Mouse (Mus musculus) CH12.LX (cell line): Measurements from ENCODE around the gene Traf2. TPM values are rescaled to one million over a fixed set of nuclear protein-coding genes. Genes with fewer than 3 reads are reported as not detected.
"Not testable (repeated sequence)": the region's sequence is repeated elsewhere in the genome, so short reads cannot be mapped to it uniquely, and the experiment has no call there.

Source experiments
- DNase-seq: peaks from one replicate; pipeline ENCODE4 v3.0.0-alpha.2; 2013; ENCODE audit errors: extremely low read depth
- H3K27ac ChIP-seq: 2 replicates; pipeline ENCODE4 v1.5.1; 2012; ENCODE audit warnings: low read depth, mild to moderate bottlenecking, control low read depth, moderate library complexity; ENCODE audit not compliant: insufficient read depth
- H3K27me3 ChIP-seq: replicated peaks from 2 replicates; pipeline ENCODE3; 2012; ENCODE audit warnings: inconsistent platforms
- H3K36me3 ChIP-seq, 2 experiments: replicated peaks in 1 of 2; 2 replicates each; pipeline versions ENCODE3 to v1.6.1; 2012; ENCODE audit warnings: inconsistent platforms in 1 of 2, low read length in 1 of 2, mild to moderate bottlenecking in 1 of 2, mixed read lengths in 1 of 2, moderate library complexity in 1 of 2; ENCODE audit not compliant: control insufficient read depth in 1 of 2, insufficient read depth in 1 of 2
- H3K4me1 ChIP-seq, 2 experiments: 2 replicates each; pipeline ENCODE4 v1.6.1; 2012; ENCODE audit warnings: inconsistent platforms in 1 of 2, moderate library complexity in 1 of 2; ENCODE audit not compliant: insufficient read depth in 2 of 2, control insufficient read depth in 1 of 2
- H3K4me2 ChIP-seq: 2 replicates; pipeline ENCODE4 v1.6.1; 2012; ENCODE audit warnings: low read depth, mild to moderate bottlenecking, control low read depth; ENCODE audit not compliant: poor library complexity, insufficient read depth, severe bottlenecking
- H3K4me3 ChIP-seq, 3 experiments: fragments of 150-350 bp in 1 of 3; sonication (generic) in 1 of 3; replicated peaks in 1 of 3; 2 replicates each; pipeline versions ENCODE3 to v1.5.1; 2011 to 2012; ENCODE audit warnings: low read depth in 2 of 3, low read length in 2 of 3, mild to moderate bottlenecking in 2 of 3, moderate library complexity in 2 of 3, control low read depth in 1 of 3, improper control_type of control experiment in 1 of 3, inconsistent platforms in 1 of 3, mixed read lengths in 1 of 3; ENCODE audit not compliant: poor library complexity in 1 of 3
- H3K79me2 ChIP-seq: replicated peaks from 2 replicates; pipeline ENCODE4 v1.6.1; 2012; ENCODE audit warnings: mild to moderate bottlenecking, moderate library complexity; ENCODE audit not compliant: control insufficient read depth, poor library complexity, insufficient read depth, severe bottlenecking; ENCODE audit errors: extremely low read depth
- H3K9ac ChIP-seq: 2 replicates; pipeline ENCODE4 v1.6.1; 2012; ENCODE audit warnings: low read depth, mild to moderate bottlenecking, control low read depth, moderate library complexity; ENCODE audit not compliant: insufficient read depth
- H3K9me3 ChIP-seq: replicated peaks from 2 replicates; pipeline ENCODE3; 2012; ENCODE audit warnings: low read length, inconsistent platforms, mixed read lengths
- BHLHE40 ChIP-seq: IDR thresholded peaks from 2 replicates; pipeline ENCODE4 v1.6.1; 2011; ENCODE audit warnings: mild to moderate bottlenecking, low read depth, low read length, improper control_type of control experiment
- CTCF ChIP-seq, 2 experiments: IDR thresholded peaks in 1 of 2; conservative IDR thresholded peaks in 1 of 2; 2 replicates each; pipeline ENCODE4 v1.5.1; 2011 to 2012; ENCODE audit warnings: low read depth in 2 of 2, low read length in 2 of 2, improper control_type of control experiment in 1 of 2, inconsistent platforms in 1 of 2, mild to moderate bottlenecking in 1 of 2, moderate library complexity in 1 of 2
- ELF1 ChIP-seq: IDR thresholded peaks from 2 replicates; pipeline ENCODE4 v1.6.1; 2014; ENCODE audit warnings: low read depth, mild to moderate bottlenecking, inconsistent platforms, low read length, improper control_type of control experiment
- ETS1 ChIP-seq: conservative IDR thresholded peaks from 2 replicates; pipeline ENCODE4 v1.6.1; 2012; ENCODE audit warnings: low read depth, mild to moderate bottlenecking, inconsistent platforms, low read length, improper control_type of control experiment, moderate library complexity
- GABPA ChIP-seq: IDR thresholded peaks from 2 replicates; pipeline ENCODE4 v1.6.1; 2012; ENCODE audit warnings: low read depth, low read length, improper control_type of control experiment, inconsistent platforms; ENCODE audit not compliant: insufficient replicate concordance
- HCFC1 ChIP-seq: IDR thresholded peaks from 2 replicates; pipeline ENCODE4 v1.6.1; 2012; ENCODE audit warnings: low read depth, mild to moderate bottlenecking, inconsistent platforms, low read length, improper control_type of control experiment
- JUN ChIP-seq: IDR thresholded peaks from 2 replicates; pipeline ENCODE4 v1.6.1; 2011; ENCODE audit warnings: low read depth, mild to moderate bottlenecking, low read length, improper control_type of control experiment, moderate library complexity; ENCODE audit not compliant: insufficient read depth
- JUND ChIP-seq: conservative IDR thresholded peaks from 2 replicates; pipeline ENCODE4 v1.6.1; 2011; ENCODE audit warnings: low read depth, low read length, improper control_type of control experiment
- MAZ ChIP-seq: IDR thresholded peaks from 2 replicates; pipeline ENCODE4 v1.6.1; 2012; ENCODE audit warnings: low read depth, mild to moderate bottlenecking, inconsistent platforms, low read length, improper control_type of control experiment, moderate library complexity
- MEF2A ChIP-seq: IDR thresholded peaks from 2 replicates; pipeline ENCODE4 v1.6.1; 2014; ENCODE audit warnings: low read depth, mild to moderate bottlenecking, inconsistent platforms, low read length, improper control_type of control experiment, borderline replicate concordance
- MXI1 ChIP-seq: IDR thresholded peaks from 2 replicates; pipeline ENCODE4 v1.6.1; 2011; ENCODE audit warnings: mild to moderate bottlenecking, low read depth, low read length, improper control_type of control experiment
- NRF1 ChIP-seq: IDR thresholded peaks from 2 replicates; pipeline ENCODE4 v1.6.1; 2014; ENCODE audit warnings: low read depth, mild to moderate bottlenecking, inconsistent platforms, low read length, improper control_type of control experiment, moderate library complexity
- POLR2AphosphoS2 ChIP-seq: IDR thresholded peaks from 2 replicates; pipeline ENCODE4 v1.6.1; 2011; ENCODE audit warnings: low read depth, low read length, improper control_type of control experiment
- RAD21 ChIP-seq: IDR thresholded peaks from 2 replicates; pipeline ENCODE4 v1.6.1; 2011; ENCODE audit warnings: low read depth, mild to moderate bottlenecking, low read length, improper control_type of control experiment, moderate library complexity
- RCOR1 ChIP-seq: conservative IDR thresholded peaks from 2 replicates; pipeline ENCODE4 v1.6.1; 2012; ENCODE audit warnings: low read depth, mild to moderate bottlenecking, inconsistent platforms, low read length, improper control_type of control experiment
- SMC3 ChIP-seq: IDR thresholded peaks from 2 replicates; pipeline ENCODE4 v1.6.1; 2011; ENCODE audit warnings: low read depth, low read length, improper control_type of control experiment
- TBP ChIP-seq: conservative IDR thresholded peaks from 2 replicates; pipeline ENCODE4 v1.6.1; 2011; ENCODE audit warnings: low read depth, low read length, improper control_type of control experiment
- TCF12 ChIP-seq: IDR thresholded peaks from 2 replicates; pipeline ENCODE4 v1.6.1; 2014; ENCODE audit warnings: low read depth, mild to moderate bottlenecking, inconsistent platforms, low read length, improper control_type of control experiment
- USF2 ChIP-seq: conservative IDR thresholded peaks from 2 replicates; pipeline ENCODE4 v1.6.1; 2011; ENCODE audit warnings: low read depth, low read length, improper control_type of control experiment
- ZC3H11A ChIP-seq: IDR thresholded peaks from 2 replicates; pipeline ENCODE4 v1.6.1; 2012; ENCODE audit warnings: low read depth, mild to moderate bottlenecking, inconsistent platforms, low read length, improper control_type of control experiment
- ZMIZ1 ChIP-seq: IDR thresholded peaks from 2 replicates; pipeline ENCODE4 v1.6.1; 2012; ENCODE audit warnings: low read depth, mild to moderate bottlenecking, inconsistent platforms, low read length, improper control_type of control experiment
- ZNF384 ChIP-seq: IDR thresholded peaks from 2 replicates; pipeline ENCODE4 v1.6.1; 2012; ENCODE audit warnings: low read depth, low read length, improper control_type of control experiment, inconsistent platforms
- dilution Hi-C: fragments of 300-500 bp; cut with MboI; formaldehyde crosslinking; loops from 2 replicates; pipeline ENCODE4 v1.14.3; 2020; ENCODE audit warnings: low sequenced_read_pairs; ENCODE audit not compliant: extremely low pct_unique_long_range_greater_than_20kb, extremely low pct_ligation_motif_present
- in situ Hi-C: fragments of 300-500 bp; cut with MboI; formaldehyde crosslinking; loops from 3 replicates; pipeline ENCODE4 v1.14.3; 2019; ENCODE audit warnings: low sequenced_read_pairs, low pct_ligation_motif_present, low pct_unique_long_range_greater_than_20kb, mixed read lengths
- polyA plus RNA-seq: library from polyadenylated mRNA; unstranded; fragments of >175 nt; gene quantifications from 2 replicates; pipeline ENCODE4 v1.2.1, GENCODE M21; 2012; ENCODE audit warnings: low read depth; ENCODE audit not compliant: insufficient read length
- total RNA-seq, 2 experiments: library from RNA; depleted of rRNA; stranded (reverse); fragments of 300-350 nt in 1 of 2; fragments of >200 nt in 1 of 2; gene quantifications; 2 replicates each; pipeline ENCODE4 v1.2.3; 2012 to 2014

Traf2 gene
- total and polyA plus RNA-seq, 3 experiments, result 17.9 to 26.4 (median 25.1) TPM

GRCm38 (mm10) chr2:25555479-25555878, 8.7 kb upstream of the Traf2 start:
- not testable (repeated sequence) for H3K27ac ChIP-seq, H3K4me3 ChIP-seq, H3K4me2 ChIP-seq, DNase-seq, H3K27me3 ChIP-seq, H3K9me3 ChIP-seq, H3K9ac ChIP-seq
- Histone ChIP-seq H3K4me1 (peaks cover 23 to 47% of the 10 kb centered on the region in 2 experiments), H3K36me3 (peaks cover 10 to 13% of the 10 kb centered on the region in 2 experiments), H3K79me2 (peaks cover 25% of the 10 kb centered on the region)
- 0 out of 2 replicates have a peak, but pooled peaks have one; percentile 30 for TF ChIP-seq ZNF384
- TF ChIP-seq CTCF (conservative IDR thresholded peaks at IDR 0.05 in 1 of 2, IDR thresholded peaks at IDR 0.05 in 1 of 2; ENCODE audit: low read depth in 2 of 2, low read length in 2 of 2), result peak in 1 of 2 experiments; percentile 30; a peak in 2 of 4 replicates
- TF ChIP-seq, all 38 proteins: peak for 2; not testable (repeated sequence) for 36
- in situ Hi-C loops, result loop anchor here (10.0 kb wide), 1 partner anchor 131 kb away; the partner anchor contains the start of genes Abca2 and Fut7
- dilution Hi-C loops, result not testable (repeated sequence)

GRCm38 (mm10) chr2:25553171-25553786, 6.5 kb upstream of the Traf2 start:
- Histone ChIP-seq H3K4me1 (peaks cover 30 to 52% of the 10 kb centered on the region in 2 experiments), H3K27ac (peak overlapping the region; percentile 21; the same call in 1 of the 2 replicates)
- H3K79me2 ChIP-seq, H3K4me2 ChIP-seq, H3K9me3 ChIP-seq, dilution Hi-C loops: not testable (repeated sequence)
- in situ Hi-C loops, result loop anchor here (5.0 to 10.0 kb wide), 2 partner anchors 41 to 128 kb away; partner anchors contain the start of genes Abca2 and Fut7
- peak; percentile 82 for TF ChIP-seq ZNF384
- TF ChIP-seq, all 38 proteins: peak for 1; not testable (repeated sequence) for 37
- H3K27me3 ChIP-seq, DNase-seq, H3K36me3 ChIP-seq, H3K4me3 ChIP-seq: not testable (repeated sequence)
- peak overlapping the region; percentile 60; the same call in 1 of the 2 replicates for H3K9ac ChIP-seq

GRCm38 (mm10) chr2:25551186-25551585, 4.4 kb upstream of the Traf2 start:
- dilution Hi-C loops, result no loop called here
- TF ChIP-seq ZNF384 (no peak), SMC3 (peak; percentile 88), MEF2A (peak; percentile 30; the same call in 1 of the 2 replicates), RCOR1 (no peak), RAD21 (peak; percentile 80), JUND (no peak), TCF12 (peak; percentile 16; the same call in 1 of the 2 replicates), BHLHE40 (peak; percentile 39; the same call in 1 of the 2 replicates), ELF1 (0 out of 2 replicates have a peak, but pooled peaks have one; percentile 18), ETS1 (0 out of 2 replicates have a peak, but pooled peaks have one; percentile 2), USF2 (no peak), MXI1 (0 out of 2 replicates have a peak, but pooled peaks have one; percentile 32), JUN (no peak), ZMIZ1 (no peak), HCFC1 (peak; percentile 10; the same call in 1 of the 2 replicates), POLR2AphosphoS2 (no peak), NRF1 (no peak), ZC3H11A (peak; percentile 25), MAZ (no peak), TBP (no peak), GABPA (no peak)

More at GRCm38 (mm10) chr2:25551186-25551585, 4.4 kb upstream of the Traf2 start:
- Histone ChIP-seq H3K9me3 (no peaks in the 10 kb centered on the region), H3K27ac (no peak overlapping the region; the same call in 1 of the 2 replicates), H3K79me2 (peaks cover 3% of the 10 kb centered on the region; the same call in 1 of the 2 replicates), H3K4me1 (peaks cover 29 to 51% of the 10 kb centered on the region in 2 experiments), H3K36me3 (no peaks in the 10 kb centered on the region), H3K4me2 (no peak overlapping the region), H3K4me3 (no peak overlapping the region), H3K27me3 (no peaks in the 10 kb centered on the region), H3K9ac (no peak overlapping the region)
- in situ Hi-C loops, result loop anchor here (5.0 to 10.0 kb wide), 2 partner anchors 39 to 126 kb away; partner anchors contain the start of genes Abca2 and Fut7
- peak; percentile 62 for DNase-seq
